Mouse (Mus musculus): ENCODE results near the gene Mettl7b. TPM values are rescaled to one million over a fixed set of nuclear protein-coding genes. Genes with fewer than 3 reads are reported as not detected.
"Not testable (repeated sequence)": the region's sequence is repeated elsewhere in the genome, so short reads cannot be mapped to it uniquely, and the experiment has no call there.

Gene Mettl7b
- total RNA-seq (2022): under 1 TPM in 2 of 4 experiments, not detected in 2; 0.32 to 0.46 TPM

DNA sequence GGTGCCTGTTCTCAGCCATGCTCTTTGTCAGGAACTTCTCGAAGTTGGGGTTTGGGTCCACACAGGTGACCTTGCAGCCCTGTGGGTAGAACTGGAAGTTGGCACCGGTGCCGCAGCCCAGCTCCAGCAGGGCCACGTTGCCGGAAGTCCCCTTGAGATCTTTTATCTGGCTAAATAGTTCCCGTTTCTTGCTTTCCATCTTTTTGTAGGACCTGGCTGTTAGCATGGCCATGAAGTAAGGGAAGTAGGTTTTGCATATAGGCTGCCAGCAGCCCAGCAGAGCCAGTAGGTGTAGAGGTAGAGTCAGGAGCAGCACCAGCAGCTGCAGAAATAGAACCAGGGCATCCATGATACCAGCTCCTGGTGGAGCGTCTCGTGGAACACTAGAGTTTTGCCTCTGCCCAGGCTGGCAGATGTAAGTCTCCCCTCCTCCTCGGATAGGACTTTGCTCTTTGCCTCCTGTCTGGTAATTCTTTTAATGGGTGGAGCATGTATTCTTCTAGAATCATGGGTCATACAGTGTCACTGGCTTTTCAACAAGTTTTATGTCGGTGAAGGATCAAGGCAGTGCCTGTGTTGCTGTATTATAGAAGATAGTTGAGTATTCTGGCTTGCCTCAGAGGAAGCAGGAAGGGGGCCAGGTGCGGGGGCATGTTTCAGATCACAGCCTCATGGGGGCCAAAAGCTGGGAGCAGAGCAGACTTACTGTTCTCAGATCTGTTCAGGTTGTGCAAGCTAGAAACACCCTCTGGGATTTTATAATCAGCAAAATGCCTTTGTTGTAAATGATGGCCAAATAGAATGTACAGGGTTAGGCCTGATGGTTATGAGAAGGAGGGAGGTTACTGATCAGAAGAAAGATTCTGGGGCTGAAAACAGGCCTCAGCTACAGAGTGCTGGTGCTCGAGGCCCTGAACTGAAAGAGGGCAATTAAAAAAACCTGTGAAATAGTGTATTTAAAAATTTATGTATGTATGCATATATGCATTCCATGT lies at the start of gene Mettl7b:
Gene Mettl7b (minus strand): TSS at position 399 of the 995 bp plus-strand sequence.
- DNase-seq: no peak

- no peak for DNase-seq
Measured at GRCm38 (mm10) chr10:129010288-129010841, 49.6 kb upstream of the Mettl7b start, which contains the start of gene Olfr763. Olfr763 (plus strand) TSS chr10:129010791.

DNA sequence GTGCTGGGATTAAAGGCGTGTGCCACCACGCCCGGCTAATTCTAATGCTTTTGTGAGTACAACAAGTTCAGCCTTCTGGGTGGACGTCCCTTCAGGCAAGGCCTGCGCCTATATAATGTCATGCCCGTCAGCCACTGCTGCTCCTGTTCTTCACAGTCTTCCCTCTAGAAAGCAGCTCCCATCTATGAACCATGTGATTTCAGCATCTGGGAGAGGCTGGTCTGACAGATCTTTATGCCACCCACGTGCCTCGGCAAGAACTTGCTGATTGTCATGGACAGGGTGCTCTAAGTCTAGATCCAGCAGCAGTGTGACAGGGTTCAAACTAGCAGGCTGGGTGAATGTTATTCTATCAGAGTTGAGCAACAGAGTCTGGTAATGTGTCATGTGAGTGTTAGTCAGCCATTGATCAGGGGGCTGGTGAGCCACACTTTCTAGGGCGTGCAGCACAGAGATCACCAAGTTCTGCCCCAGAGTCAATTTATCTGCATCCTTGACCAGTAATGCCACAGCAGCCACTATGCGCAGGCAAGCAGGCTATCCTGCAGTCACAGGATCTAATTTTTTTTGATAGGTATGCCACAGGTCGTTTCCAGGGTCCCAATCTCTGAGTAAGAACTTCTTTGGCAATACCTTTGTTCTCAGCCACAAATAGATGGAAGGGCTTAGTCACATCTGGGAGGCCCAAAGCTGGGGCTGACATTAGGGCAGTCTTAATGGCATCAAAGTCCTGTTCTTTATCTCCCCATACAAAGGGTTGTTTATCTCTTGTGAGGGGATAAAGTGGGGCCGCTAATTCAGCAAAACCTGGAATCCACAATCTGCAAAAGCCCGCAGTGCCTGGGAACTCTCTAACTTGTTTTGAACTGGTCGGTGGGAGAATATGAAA lies 43.5 kb upstream of the Mettl7b start:
- DNase-seq: no peak

DNA sequence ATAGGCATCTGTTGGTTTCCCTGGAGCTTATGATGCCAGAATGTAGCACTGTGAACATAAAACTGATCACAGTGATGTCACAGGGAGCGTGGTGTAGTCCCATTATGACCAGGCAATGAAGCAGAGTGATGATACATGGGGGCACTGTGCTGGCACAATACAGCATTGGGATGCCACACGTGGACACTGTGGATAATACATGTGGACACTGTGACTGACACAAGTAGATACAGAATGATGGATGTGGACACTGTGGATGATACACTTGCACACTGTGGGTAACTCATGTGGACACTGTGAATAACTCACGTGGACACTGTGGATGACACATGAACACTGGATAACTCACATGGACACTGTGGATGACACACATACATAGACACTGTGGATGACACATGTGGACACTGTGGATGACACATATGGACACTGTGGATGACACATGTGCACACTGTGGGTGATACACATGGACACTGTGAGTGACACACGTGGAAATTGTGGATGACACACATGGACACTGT lies 35.8 kb upstream of the Mettl7b start:
- no peak for DNase-seq

GRCm38 (mm10) chr10:128995796-128996195 lies 35.0 kb upstream of the Mettl7b start:
- DNase-seq: no peak

GRCm38 (mm10) chr10:128990994-128991393 lies 30.2 kb upstream of the Mettl7b start:
- no peak for DNase-seq

DNA sequence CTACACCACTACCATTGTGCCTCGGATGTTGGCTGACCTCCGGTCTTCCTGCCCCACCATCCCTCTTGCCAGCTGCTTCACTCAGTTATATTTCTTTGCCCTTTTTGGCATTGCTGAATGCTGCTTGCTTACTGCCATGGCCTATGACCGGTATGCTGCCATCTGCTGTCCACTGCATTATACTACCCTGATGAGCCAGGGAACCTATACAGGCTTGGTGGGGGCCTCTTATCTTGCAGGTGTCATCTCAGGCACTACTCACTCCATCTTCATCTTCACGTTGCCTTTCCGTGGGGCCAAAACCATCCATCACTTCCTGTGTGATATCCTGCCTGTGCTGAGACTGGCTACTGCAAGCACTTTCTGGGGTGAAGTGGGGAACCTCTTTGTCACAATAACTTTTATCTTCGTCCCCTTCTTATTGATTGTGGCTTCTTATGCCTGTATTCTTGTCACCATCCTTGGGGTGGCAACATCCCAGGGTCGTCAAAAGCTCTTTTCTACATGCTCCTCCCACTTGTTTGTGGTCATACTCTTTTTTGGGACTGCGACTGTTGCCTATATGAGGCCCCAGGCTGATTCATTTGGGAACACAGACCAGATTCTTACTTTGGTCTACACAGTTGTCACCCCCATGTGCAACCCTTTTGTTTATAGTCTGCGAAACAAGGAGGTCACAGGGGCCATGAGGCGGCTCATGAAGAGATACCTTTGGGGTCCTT lies 29.5 kb upstream of the Mettl7b start:
- DNase-seq: not testable (repeated sequence)

DNA sequence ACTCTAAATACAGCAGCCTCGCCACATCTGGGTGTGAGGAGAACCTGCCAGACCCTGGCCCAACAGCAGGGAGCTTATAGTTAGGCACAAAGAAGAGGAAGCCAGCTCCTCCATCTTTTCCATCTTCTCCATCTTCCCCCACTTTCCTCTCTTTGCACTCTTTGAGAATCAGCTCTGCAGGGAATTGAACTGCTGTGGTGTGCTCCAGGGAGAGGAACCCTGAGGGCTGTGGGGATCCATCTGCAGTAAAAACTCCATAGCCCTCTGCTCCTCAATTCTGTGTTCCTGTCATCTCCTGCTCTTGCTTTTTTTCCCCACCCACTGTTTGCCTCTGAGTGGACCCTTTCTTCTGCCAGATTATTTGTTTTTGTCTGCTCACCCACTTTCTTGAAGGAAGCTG lies 28.3 kb upstream of the Mettl7b start, which contains the start of gene Olfr9:
Gene Olfr9 (plus strand): TSS at position 301 of the 400 bp plus-strand sequence.
- not testable (repeated sequence) for DNase-seq

DNA sequence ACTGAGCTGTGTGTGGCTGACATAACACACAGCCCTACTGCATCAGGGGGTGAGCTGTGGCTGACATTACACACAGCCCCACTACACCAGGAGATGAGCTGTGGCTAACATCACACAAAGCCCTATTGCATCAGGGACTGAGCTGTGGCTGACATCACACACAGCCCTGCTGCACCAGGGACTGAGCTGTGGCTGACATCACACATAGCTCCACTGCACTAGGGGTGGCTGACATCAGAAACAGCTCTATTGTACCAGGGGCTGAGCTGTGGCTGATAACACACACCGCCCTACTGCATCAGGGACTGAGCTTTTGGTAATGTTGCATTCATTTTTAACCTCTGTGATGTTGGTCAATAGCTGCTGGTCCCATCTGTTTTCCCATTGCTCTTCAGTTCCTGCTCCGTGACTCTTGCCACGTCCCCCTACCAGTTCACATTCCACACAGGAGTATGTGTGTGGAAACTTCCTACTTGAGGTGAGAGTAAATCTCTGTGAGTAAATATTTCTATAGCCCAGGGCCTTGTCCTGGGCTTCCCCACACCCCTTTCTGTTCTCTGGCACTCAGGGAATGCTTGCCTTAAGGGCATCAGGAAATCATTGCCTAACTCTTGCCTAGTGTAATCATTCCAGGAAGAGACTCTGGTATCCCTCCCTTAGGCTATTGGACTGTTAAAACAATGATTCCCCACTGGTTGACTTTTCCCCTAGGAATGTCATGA lies 20.0 kb upstream of the Mettl7b start:
- DNase-seq: no peak

DNA sequence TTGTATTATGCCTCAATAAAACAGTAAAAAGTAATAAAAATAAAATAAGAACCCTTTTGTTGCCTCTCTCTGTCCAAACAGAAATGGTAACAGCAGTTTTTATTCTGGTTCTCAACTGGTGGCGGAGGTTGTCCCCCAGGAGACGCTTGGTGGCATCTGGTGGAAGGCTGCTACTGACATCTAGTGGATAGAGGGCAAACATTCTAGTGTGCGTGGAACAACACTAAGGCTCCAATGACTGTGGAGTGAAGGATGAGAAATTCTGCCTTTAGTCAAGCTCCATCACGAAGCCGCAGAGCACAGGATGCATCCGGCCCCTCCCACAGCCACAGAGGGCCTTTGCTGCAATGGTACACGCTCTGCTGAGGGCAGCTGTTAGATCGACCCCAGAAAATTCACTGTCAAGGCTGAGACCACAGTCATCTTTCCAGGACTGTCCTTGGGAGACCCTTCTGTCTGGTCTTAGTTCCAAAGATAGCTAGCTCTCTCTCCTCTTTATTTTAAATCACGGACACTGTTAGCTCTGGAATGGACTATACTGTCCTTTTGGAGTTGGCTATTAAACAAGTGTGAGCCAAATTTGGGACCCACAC lies 16.8 kb upstream of the Mettl7b start:
- peak; percentile 19 for DNase-seq

DNA sequence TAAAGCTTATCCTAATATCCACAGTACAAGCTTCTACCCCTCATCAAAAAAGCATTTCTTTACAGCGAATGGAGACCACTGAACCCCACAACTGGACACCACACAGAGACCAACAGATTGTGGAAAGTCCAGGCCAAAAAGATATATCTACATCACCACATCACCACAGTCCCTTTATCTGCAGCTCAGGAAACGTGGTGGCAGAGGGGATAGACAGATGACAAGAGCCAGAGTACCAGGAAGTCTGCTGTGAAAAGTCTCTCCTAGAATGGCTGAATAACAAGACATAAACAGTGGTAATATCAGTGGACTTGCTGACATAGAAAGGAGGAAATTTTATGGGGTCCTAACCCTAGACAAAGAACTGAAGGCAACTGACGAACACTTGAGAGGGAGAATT lies 15.6 kb upstream of the Mettl7b start:
- no peak for DNase-seq

DNA sequence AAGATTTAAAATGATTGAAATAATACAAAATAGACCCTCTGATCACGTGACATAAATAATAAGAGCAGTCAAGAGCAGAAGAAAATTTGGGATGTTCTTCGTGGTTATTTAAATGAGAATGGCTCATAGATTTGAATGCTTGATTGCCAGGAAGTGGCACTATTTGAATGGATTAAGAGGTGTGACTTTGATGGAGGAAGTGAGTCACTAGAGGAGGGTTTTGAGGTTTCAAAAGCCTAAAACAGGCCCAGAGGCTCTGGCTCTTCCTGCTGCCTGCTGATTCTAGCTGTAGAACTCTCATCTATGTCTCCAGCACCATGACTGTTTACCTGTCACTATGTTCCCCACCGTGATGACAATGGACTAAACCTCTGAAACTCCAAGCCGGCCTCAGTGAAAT lies 12.1 kb upstream of the Mettl7b start:
- DNase-seq: no peak

- DNase-seq: no peak
Measured at GRCm38 (mm10) chr10:128970740-128971250, 10.0 kb upstream of the Mettl7b start.

- no peak for DNase-seq
Measured at GRCm38 (mm10) chr10:128968341-128968749, 7.6 kb upstream of the Mettl7b start.

GRCm38 (mm10) chr10:128965871-128966270 lies 5.1 kb upstream of the Mettl7b start:
- DNase-seq: no peak

GRCm38 (mm10) chr10:128964961-128965360 lies 4.2 kb upstream of the Mettl7b start:
- DNase-seq: no peak

DNA sequence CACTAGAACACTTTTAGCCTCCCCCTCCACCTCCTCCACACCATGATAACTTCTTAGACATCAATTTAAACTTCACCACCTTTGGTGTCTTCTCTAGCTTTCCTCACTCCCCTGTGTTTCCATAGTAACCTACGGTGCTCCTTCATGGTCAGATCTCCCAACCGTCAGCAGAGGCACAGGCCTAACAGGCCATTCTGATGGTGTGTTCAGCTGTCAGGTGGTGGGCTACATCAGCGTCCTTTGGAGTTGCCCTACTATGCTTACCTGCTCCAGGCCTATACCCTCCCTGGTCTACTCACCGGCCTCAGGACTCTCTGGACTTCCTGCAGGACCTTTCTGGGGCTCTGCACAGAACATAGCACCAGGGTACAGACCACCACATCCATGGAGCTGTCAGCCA lies 646 bp downstream of the Mettl7b start:
- no peak for DNase-seq

GRCm38 (mm10) chr10:128958340-128958739 lies 2.4 kb downstream of the Mettl7b start:
- no peak for DNase-seq

DNA sequence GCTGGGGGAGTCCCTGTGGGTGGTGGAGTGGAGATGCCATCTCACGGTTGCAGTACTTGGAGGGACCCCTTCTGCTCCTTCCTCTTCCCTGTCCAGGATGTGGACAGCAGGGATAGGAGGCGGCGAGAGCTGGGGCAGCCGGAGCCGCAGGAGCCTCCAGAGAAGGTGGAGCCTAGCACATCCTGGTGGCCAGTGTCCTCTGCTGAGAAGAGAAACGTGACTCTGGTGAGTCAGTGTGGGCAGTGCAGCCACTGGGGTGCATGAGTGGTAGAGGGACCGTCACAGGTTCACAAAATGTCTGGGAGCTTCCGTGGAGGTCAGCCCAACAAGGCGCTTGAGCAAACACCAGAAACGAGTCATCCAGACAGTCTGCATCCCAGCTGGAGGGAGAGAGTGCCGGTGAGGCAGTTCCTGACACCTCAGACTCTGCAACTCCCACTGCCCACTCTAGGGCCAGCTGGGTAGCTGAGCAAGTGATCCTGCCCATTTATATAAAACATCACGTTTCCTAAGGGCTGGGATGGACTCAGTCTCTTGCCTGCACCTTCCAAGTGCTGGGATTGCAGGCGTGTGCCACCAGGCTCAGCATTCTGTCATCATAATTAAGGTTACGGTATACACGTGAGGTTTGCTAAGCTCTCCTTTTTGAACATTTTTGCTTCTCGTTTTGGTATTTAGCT lies 10.4 kb downstream of the Mettl7b start:
- no peak for DNase-seq

DNA sequence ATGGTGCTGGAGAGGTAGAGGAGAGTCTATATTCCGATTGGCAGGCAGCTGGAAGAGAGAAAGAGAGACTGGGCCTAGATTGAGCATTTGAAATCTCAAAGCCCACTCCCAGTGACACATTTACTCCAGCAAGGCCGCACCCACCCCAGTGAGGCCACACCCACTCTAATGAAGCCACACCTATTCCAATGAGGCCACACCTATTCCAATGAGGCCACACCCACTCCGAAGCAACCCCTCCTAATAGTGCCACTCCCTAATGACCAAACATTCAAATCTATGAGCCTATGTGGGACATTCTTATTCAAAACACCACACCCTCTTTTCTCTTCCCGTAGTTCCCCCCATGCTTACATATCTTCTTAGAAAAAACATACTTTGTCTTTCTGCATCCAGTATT lies 13.3 kb downstream of the Mettl7b start:
- DNase-seq: no peak

Data from adrenal gland, adult 8-10 months (tissue).